Mouse (Mus musculus) ES-E14 (cell line): Measurements from ENCODE around the gene Nod1. TPM values are rescaled to one million over a fixed set of nuclear protein-coding genes. Genes with fewer than 3 reads are reported as not detected.

Experiments used
- DNase-seq: peaks from one replicate; pipeline ENCODE4 v3.0.0-alpha.2; 2013; ENCODE audit warnings: low read depth, low spot score
- H3K27ac ChIP-seq: 2 replicates; pipeline ENCODE4 v1.5.1; 2012; ENCODE audit warnings: low read depth, mild to moderate bottlenecking, low read length, moderate library complexity, mixed read lengths; ENCODE audit not compliant: poor library complexity, insufficient read depth, severe bottlenecking
- H3K36me3 ChIP-seq: 2 replicates; pipeline ENCODE4 v1.6.1; 2012; ENCODE audit warnings: mild to moderate bottlenecking, low read length, moderate library complexity, mixed read lengths; ENCODE audit not compliant: control insufficient read depth, poor library complexity, insufficient read depth, severe bottlenecking
- H3K4me1 ChIP-seq, 2 experiments: fragments of 150-350 bp in 1 of 2; sonication (generic) in 1 of 2; 2 replicates each; pipeline ENCODE4 v1.6.1; 2012; ENCODE audit warnings: low read length in 2 of 2, mild to moderate bottlenecking in 1 of 2, mixed read lengths in 1 of 2; ENCODE audit not compliant: control insufficient read depth in 2 of 2, insufficient read depth in 2 of 2, poor library complexity in 1 of 2
- H3K4me3 ChIP-seq, 2 experiments: fragments of 150-350 bp in 1 of 2; sonication (generic) in 1 of 2; 2 replicates each; pipeline ENCODE4 v1.5.1; 2012; ENCODE audit warnings: low read length in 2 of 2, low read depth in 1 of 2, mild to moderate bottlenecking in 1 of 2, mixed read lengths in 1 of 2; ENCODE audit not compliant: insufficient read depth in 1 of 2, poor library complexity in 1 of 2, severe bottlenecking in 1 of 2
- H3K9ac ChIP-seq: 2 replicates; pipeline ENCODE4 v1.6.1; 2012; ENCODE audit warnings: low read depth, mild to moderate bottlenecking, low read length, mixed read lengths; ENCODE audit not compliant: poor library complexity, insufficient read depth, severe bottlenecking
- H3K9me3 ChIP-seq: fragments of 150-350 bp; sonication (generic); 2 replicates; pipeline ENCODE4 v1.6.1; 2012; ENCODE audit warnings: low read depth, mild to moderate bottlenecking, low read length; ENCODE audit not compliant: control insufficient read depth, insufficient read depth
- CHD2 ChIP-seq: IDR thresholded peaks from 2 replicates; pipeline ENCODE4 v1.6.1; 2014; ENCODE audit warnings: mild to moderate bottlenecking, low read depth, low read length, inconsistent platforms
- HCFC1 ChIP-seq: IDR thresholded peaks from 2 replicates; pipeline ENCODE4 v1.6.1; 2012; ENCODE audit warnings: low read length, inconsistent platforms, borderline replicate concordance; ENCODE audit not compliant: insufficient read depth
- MAFK ChIP-seq: IDR thresholded peaks from 2 replicates; pipeline ENCODE4 v1.6.1; 2014; ENCODE audit warnings: mild to moderate bottlenecking, low read depth, low read length, inconsistent platforms; ENCODE audit not compliant: insufficient read depth
- ZC3H11A ChIP-seq: IDR thresholded peaks from 2 replicates; pipeline ENCODE4 v1.6.1; 2012; ENCODE audit warnings: low read depth, mild to moderate bottlenecking, inconsistent platforms, low read length, borderline replicate concordance
- ZNF384 ChIP-seq: IDR thresholded peaks from 2 replicates; pipeline ENCODE4 v1.6.1; 2012; ENCODE audit warnings: low read depth, low read length, inconsistent platforms
- in situ Hi-C, 2 experiments: fragments of 600-800 bp; cut with MboI; formaldehyde crosslinking; loops; one replicate each; pipeline ENCODE4 v1.15.1; 2025; ENCODE audit warnings: low sequenced_read_pairs in 2 of 2, inconsistent platforms in 1 of 2; ENCODE audit not compliant: unreplicated experiment in 2 of 2
- total RNA-seq: library from RNA; depleted of rRNA; stranded (reverse); fragments of 300-350 nt; gene quantifications from 2 replicates; pipeline ENCODE4 v1.2.3, GENCODE M21; 2012

Nod1 gene
- total RNA-seq, 1 experiment, result 1.3 TPM

DNA sequence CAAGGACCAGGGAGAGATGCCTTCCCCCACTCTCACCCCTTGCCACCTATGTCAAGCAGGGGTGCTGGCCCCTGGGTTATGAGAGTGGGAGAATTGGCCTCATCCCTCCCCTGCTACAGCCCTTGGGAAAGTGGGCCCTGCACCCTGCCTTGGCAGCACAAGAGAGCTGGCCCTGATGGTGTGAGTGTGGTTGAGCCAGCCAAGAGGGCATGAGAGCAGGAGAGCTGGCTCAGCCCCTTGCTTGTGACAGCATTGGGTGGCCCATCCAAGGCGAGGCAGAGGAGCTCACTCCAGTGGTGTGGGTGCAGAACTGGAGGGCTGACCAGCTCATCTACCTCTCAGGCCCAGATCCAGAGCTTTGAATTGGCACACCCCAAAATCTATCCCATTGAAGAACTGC lies 3.2 kb upstream of the Nod1 start:
- TF ChIP-seq CHD2 (no peak), ZNF384 (no peak), ZC3H11A (no peak), HCFC1 (no peak), MAFK (no peak)
- in situ Hi-C loops, result no loop called here
- DNase-seq, result no peak
- no peak overlapping the region for H3K9ac ChIP-seq
- H3K36me3 ChIP-seq, result no peaks in the 10 kb centered on the region
- H3K9me3 ChIP-seq, result no peaks in the 10 kb centered on the region
- no peaks in the 10 kb centered on the region; a peak in 1 of 4 replicates for H3K4me1 ChIP-seq
- no peak overlapping the region for H3K4me3 ChIP-seq
- H3K27ac ChIP-seq, result no peak overlapping the region

DNA sequence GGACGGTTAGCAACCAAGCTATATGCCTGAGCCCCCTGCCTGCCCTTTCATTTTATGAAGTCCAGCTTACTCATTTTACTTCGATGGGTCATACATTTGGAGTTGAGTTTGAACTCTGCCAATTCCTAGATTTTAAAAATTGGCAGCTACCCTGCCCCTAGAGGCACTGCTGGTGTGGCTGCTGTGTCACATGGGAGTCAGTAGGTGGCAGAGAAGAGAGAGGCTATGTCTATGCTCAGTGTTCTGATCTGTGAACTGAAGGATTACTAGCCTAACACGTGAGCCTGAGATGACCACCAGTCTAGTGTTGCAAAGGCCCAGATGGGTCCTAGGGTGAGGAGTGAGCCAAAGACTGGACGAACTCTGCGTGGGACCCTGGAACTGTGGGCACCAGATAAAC lies 2.1 kb upstream of the Nod1 start:
- H3K9ac ChIP-seq, result no peak overlapping the region
- TF ChIP-seq HCFC1 (no peak), ZNF384 (no peak), ZC3H11A (no peak), MAFK (no peak), CHD2 (no peak)
- DNase-seq, result no peak
- H3K4me1 ChIP-seq, result no peaks in the 10 kb centered on the region; a peak in 1 of 4 replicates
- H3K4me3 ChIP-seq, result no peak overlapping the region
- H3K27ac ChIP-seq, result no peak overlapping the region
- no peaks in the 10 kb centered on the region for H3K36me3 ChIP-seq
- no peaks in the 10 kb centered on the region for H3K9me3 ChIP-seq
- in situ Hi-C loops, result no loop called here

DNA sequence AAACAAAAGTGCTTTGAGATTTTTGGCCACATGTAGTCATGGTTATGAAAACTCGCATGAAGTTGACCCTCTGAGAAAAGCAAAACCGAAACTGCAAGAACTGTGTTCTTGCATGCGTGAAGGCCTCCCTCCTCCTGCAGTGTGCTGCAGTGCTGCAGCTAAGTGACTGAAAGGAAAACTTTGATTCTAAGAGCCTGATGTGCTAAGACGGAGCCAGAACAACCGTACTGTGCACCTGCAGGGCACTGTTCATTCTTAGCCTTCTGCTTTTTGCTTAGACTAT lies 458 bp upstream of the Nod1 start:
- H3K27ac ChIP-seq, result no peak overlapping the region
- TF ChIP-seq ZC3H11A (no peak), CHD2 (no peak), HCFC1 (no peak), MAFK (no peak), ZNF384 (no peak)
- H3K4me1 ChIP-seq, result no peaks in the 10 kb centered on the region; a peak in 2 of 4 replicates
- no peaks in the 10 kb centered on the region for H3K9me3 ChIP-seq
- no peak for DNase-seq
- in situ Hi-C loops, result no loop called here
- no peaks in the 10 kb centered on the region for H3K36me3 ChIP-seq
- peak overlapping the region in 1 of 2 experiments; percentile 79; a peak in 2 of 4 replicates for H3K4me3 ChIP-seq
- no peak overlapping the region for H3K9ac ChIP-seq

DNA sequence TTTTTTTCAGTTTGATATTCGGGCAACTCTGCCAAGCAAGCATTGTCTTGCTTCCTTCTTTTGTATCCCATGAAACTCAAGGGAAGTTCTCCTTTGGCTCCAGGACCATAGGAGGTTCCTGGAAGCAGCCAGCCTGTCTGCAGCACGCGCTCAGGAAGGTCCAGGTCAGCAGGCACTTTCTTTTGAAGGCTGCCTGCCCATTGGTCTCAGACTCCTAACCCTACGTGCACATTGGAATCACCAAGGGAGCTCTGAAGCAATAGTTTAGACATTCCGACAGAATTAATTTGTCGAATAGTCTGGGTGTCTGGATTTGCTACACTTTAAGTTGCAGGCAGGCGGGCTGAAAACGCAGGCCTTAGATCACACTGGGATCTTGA lies 691 bp downstream of the Nod1 start:
- Histone ChIP-seq H3K4me3 (peak overlapping the region; percentile 76 to 79), H3K9ac (peak overlapping the region; percentile 66), H3K9me3 (no peaks in the 10 kb centered on the region), H3K36me3 (no peaks in the 10 kb centered on the region), H3K4me1 (peaks cover 0 to 2% of the 10 kb centered on the region in 2 experiments; a peak in 2 of 4 replicates), H3K27ac (no peak overlapping the region)
- TF ChIP-seq ZC3H11A (no peak), ZNF384 (no peak), MAFK (no peak), HCFC1 (no peak)
- in situ Hi-C loops, result no loop called here
- DNase-seq, result no peak

DNA sequence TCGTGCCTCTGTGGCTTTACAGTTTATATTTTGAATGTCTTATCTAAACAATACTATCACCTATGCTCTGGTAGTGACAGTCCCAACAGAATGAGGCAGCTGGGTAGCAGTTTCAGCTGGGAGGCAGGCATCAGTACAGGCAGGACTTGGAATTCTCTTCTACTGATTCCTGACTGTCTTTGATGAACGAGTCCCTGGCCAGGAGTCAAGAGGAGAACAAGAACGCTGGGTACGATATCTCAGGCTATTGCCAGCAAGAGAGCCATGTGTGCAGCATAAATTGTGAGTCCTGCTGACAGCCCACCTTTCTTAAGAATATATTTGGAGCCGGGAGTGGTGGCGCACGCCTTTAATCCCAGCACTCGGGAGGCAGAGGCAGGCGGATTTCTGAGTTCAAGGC lies 1.9 kb downstream of the Nod1 start:
- Histone ChIP-seq H3K9me3 (no peaks in the 10 kb centered on the region), H3K4me1 (peaks cover 0 to 2% of the 10 kb centered on the region in 2 experiments; a peak in 2 of 4 replicates), H3K9ac (no peak overlapping the region), H3K27ac (no peak overlapping the region), H3K4me3 (no peak overlapping the region), H3K36me3 (no peaks in the 10 kb centered on the region)
- no peak for TF ChIP-seq CHD2
- DNase-seq, result no peak
- in situ Hi-C loops, result no loop called here
